Mouse (Mus musculus) embryonic fibroblast, embryonic 13.5 days (primary cell): ENCODE measurements around the gene Mapre3.

Experiments
- CTCF ChIP-seq: IDR thresholded peaks from 2 replicates; pipeline ENCODE4 v1.5.1; 2011; ENCODE audit warnings: mild to moderate bottlenecking, control low read depth, low read length, moderate library complexity, borderline replicate concordance; ENCODE audit not compliant: insufficient read depth
- POLR2A ChIP-seq: IDR thresholded peaks from 2 replicates; pipeline ENCODE4 v1.6.1; 2011; ENCODE audit warnings: low read depth, mild to moderate bottlenecking, control low read depth, low read length, moderate library complexity

DNA sequence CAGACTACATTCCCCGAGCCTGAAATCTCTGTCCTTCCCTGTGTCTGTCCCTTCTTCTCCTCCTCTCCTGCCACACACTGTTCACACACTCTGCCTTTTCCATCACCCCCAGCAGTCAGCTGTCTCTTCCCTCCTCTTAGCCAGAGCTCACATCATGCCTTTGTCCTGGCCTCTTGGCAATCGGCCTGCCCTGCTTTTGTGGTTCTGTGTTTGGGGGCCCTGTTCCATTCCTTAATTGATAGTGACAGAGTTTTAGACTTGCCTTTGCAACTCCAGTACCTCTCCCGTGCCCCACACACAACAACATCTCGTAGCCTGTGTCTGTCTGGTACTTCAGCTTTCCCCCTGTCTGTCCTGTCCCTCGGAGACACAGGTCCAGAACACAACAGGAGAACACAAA lies 97.7 kb downstream of the Mapre3 start:
- TF ChIP-seq POLR2A (no peak), CTCF (no peak)
